Mouse (Mus musculus) ovary, postnatal 14 days (tissue): Measurements from ENCODE around the gene H2-Q7.
"Not testable (repeated sequence)": the region's sequence is repeated elsewhere in the genome, so short reads cannot be mapped to it uniquely, and the experiment has no call there.

Source experiments
- DNase-seq: peaks from one replicate; pipeline ENCODE4 v3.0.0; 2022; ENCODE audit warnings: low spot score

The H2-Q7 gene

GRCm38 (mm10) chr17:35438885-35439284 lies at the start of gene H2-Q7:
Gene H2-Q7 (plus strand): TSS chr17:35439155.
- peak; percentile 83 for DNase-seq

GRCm38 (mm10) chr17:35389796-35390195 lies 49.2 kb upstream of the H2-Q7 start:
- peak; percentile 13 for DNase-seq

DNA sequence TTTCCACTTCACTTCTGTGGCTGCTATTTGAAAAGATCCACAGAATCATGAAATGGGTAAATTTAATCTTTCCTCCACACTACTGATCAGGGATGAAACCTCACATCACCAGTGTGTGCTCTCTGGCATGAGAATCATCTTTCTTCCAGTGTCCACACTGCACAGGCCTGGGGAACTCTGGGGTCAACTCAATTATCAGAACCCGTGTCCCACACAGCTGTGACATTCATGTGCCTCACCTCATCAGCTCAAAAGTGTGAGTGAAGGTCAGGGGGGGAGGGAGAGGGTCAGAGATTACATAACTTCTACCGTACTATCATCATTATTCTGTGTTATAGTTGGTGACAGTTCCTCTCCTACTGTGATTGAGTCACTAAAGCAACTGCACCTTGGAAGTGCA lies 46.3 kb upstream of the H2-Q7 start:
- DNase-seq = not testable (repeated sequence)

DNA sequence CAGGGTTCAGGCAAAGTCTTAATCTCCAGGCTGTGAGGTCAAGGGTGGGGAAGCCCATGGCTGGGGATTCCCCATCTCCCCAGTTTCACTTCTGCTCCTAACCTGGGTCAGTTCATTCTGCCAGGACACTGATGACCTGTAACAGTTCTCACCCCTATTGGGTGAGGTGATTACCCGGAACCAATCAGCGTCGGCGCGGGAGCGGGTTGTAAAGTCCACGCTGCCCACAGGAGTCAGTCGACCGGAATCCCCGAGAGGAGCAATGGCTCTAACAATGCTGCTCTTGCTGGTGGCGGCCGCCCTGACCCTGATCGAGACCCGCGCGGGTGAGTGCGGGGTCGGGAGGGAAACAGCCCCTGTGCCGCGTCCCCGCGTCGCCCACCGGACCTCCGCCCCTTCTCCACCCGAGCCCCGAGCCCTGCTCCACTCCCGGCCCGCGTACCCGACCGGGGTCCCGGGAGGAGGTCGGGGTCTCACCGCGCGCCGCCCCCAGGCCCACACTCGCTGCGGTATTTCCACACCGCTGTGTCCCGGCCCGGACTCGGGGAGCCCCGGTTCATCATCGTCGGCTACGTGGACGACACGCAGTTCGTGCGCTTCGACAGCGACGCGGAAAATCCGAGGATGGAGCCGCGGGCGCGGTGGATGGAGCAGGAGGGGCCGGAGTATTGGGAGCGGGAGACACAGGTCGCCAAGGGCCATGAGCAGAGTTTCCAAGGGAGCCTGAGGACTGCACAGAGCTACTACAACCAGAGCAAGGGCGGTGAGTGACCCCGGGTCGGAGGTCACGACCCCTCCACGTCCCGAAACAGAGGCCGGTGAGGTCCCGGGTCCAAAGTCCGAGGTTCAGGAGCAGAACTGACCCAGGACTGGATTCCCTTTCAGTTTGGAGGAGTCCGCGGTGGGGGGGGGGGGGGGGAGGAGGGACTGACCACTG lies 44.8 kb upstream of the H2-Q7 start:
- DNase-seq = not testable (repeated sequence)

DNA sequence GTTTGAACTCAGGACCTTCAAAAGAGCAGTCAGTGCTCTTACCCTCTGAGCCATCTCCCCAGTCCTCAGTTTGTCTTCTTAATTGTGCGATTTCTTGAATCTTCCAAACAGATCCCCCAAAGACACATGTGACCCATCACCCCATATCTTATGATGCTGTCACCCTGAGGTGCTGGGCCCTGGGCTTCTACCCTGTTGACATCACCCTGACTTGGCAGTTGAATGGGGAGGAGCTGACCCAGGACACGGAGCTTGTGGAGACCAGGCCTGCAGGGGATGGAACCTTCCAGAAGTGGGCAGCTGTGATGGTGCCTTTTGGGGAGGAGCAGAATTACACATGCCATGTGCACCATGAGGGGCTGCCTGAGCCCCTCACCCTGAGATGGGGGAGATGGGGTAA lies 42.0 kb upstream of the H2-Q7 start:
- DNase-seq = not testable (repeated sequence)

GRCm38 (mm10) chr17:35413057-35413456 lies 25.9 kb upstream of the H2-Q7 start:
- DNase-seq = not testable (repeated sequence)

DNA sequence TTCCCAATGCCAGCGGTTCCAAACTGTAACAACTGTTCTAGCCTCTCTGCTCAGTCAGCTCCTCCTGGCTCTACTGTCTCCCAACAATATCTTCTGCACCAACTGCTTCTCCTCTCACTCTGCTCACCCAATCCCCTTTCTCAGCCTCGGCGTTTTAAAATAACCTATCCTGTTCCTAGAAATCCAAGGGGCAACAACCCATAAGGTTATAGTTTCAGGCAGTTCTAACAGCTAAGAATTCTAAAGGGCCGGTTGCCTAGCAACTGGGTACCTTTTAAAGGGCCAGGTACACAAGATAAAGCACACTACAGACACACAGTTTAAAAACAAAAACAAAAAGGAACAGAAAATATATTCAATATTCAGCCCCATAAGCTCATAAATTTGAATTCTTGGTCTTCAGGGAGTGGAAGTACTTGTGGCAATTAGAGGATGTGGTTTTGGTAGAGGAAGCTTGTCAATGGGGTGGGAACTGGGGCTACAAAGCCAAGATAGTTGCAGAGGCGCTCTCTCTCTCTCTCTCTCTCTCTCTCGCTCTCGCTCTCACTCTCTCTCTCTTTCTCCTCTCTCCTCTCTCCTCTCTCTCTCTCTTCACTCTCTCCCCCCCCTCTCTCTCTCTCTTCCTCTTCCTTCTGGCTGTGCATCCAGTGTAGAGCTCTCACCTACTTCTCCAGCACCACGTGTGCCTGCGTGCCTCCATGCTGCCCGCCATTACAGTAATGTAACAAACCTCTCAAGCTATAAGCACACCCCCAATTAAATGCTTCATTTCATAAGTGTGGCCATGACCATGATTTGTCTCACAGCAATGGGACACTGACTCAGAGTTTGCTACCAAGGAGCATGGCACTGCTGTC lies 23.5 kb upstream of the H2-Q7 start:
- DNase-seq = not testable (repeated sequence)

- no peak for DNase-seq
Observed at GRCm38 (mm10) chr17:35418772-35419171, 20.2 kb upstream of the H2-Q7 start.

DNA sequence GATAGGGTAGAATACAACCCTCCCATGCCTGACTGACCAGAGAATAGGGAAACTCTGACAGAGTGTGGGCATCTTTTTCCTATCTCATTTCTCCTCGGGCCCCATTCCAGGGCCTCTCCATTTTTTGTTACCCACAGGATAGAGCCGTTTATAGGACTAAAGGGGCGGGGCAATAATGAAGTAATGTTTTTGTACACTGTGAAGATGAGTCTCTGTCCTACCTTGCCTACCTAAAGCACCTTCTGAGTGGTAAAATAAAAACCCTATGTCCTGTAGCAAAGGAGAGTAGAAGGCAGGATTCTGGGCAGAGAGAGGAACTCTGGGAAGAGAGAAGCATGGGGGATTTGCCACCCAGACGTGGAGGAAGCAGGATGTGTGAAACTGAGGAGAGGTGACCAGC lies 19.4 kb upstream of the H2-Q7 start:
- not testable (repeated sequence) for DNase-seq

- not testable (repeated sequence) for DNase-seq
Observed at GRCm38 (mm10) chr17:35420206-35420810, 18.6 kb upstream of the H2-Q7 start.

GRCm38 (mm10) chr17:35421331-35421730 lies 17.6 kb upstream of the H2-Q7 start:
- not testable (repeated sequence) for DNase-seq

GRCm38 (mm10) chr17:35422360-35422759 lies 16.6 kb upstream of the H2-Q7 start:
- not testable (repeated sequence) for DNase-seq

GRCm38 (mm10) chr17:35423131-35423810 lies 15.7 kb upstream of the H2-Q7 start:
- DNase-seq = not testable (repeated sequence)

DNA sequence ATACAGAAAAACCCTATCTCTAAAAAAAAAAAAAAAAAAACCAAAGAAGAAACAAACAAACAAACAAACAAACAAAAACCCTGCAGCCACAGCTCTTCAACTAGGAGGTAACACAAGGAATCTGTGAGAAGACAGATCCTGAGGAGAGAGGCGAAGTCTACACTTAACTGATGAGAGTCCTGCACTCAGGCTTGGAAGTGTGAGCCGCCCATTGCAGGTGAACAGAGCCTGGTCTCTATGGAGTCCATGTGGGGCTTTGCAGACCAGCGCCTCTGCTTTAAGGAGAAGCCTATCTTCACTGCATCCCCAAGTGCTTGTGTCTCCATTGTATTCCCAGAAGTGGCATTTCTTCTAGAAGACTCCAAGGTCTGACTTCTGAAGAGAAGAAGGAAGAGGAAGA lies 14.8 kb upstream of the H2-Q7 start:
- DNase-seq = not testable (repeated sequence)

DNA sequence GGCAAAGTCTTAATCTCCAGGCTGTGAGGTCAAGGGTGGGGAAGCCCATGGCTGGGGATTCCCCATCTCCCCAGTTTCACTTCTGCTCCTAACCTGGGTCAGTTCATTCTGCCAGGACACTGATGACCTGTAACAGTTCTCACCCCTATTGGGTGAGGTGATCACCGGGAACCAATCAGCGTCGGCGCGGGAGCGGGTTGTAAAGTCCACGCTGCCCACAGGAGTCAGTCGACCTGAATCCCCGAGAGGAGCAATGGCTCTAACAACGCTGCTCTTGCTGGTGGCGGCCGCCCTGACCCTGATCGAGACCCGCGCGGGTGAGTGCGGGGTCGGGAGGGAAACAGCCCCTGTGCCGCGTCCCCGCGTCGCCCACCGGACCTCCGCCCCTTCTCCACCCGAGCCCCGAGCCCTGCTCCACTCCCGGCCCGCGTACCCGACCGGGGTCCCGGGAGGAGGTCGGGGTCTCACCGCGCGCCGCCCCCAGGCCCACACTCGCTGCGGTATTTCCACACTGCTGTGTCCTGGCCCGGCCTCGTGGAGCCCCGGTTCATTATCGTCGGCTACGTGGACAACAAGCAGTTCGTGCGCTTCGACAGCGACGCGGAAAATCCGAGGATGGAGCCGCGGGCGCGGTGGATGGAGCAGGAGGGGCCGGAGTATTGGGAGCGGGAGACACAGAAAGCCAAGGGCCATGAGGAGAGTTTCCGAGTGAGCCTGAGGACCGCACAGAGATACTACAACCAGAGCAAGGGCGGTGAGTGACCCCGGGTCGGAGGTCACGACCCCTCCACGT lies 14.1 kb upstream of the H2-Q7 start, which contains the start of gene H2-Q6:
H2-Q6 (plus strand) TSS at position 227 of the 793 bp plus-strand sequence.
- DNase-seq = peak; percentile 26

- not testable (repeated sequence) for DNase-seq
Observed at GRCm38 (mm10) chr17:35425474-35425873, 13.5 kb upstream of the H2-Q7 start.

DNA sequence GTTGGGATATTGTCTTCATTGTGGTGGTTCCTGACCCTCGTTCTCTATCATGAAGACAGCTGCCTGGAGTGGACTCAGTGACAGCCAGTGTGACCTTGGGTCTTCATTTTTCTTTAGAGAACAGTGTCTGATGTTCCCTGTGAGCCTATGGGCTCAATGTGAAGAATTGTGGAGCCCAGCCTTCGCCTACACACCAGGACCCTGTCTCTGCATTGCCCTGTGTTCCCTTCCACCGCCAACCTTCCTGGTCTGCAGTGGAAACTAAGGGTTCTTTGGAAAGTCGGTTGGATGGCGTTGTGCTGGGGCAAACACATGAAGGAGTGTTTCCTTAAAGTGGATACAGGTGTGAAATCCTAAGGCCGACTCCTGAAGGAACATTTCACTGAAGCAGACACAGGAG lies 10.1 kb upstream of the H2-Q7 start:
- not testable (repeated sequence) for DNase-seq

DNA sequence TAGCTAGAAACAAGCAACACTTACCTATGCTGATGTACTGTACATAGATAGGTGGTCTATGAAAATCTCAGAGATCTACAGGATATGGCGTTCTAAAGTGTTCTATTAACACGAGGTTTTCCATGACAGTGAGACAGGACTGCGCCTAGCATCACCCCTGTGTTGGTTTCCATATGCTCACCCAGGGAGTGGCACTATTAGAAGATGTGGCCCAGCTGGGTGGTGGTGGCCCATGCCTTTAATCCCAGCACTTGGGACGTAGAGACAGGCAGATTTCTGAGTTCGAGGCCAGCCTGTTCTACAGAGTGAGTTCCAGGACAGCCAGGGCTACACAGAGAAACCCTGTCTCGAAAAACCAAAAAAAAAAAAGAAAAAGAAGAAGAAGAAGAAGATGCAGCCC lies 8.3 kb upstream of the H2-Q7 start:
- not testable (repeated sequence) for DNase-seq

- not testable (repeated sequence) for DNase-seq
Observed at GRCm38 (mm10) chr17:35432167-35432566, 6.8 kb upstream of the H2-Q7 start.

DNA sequence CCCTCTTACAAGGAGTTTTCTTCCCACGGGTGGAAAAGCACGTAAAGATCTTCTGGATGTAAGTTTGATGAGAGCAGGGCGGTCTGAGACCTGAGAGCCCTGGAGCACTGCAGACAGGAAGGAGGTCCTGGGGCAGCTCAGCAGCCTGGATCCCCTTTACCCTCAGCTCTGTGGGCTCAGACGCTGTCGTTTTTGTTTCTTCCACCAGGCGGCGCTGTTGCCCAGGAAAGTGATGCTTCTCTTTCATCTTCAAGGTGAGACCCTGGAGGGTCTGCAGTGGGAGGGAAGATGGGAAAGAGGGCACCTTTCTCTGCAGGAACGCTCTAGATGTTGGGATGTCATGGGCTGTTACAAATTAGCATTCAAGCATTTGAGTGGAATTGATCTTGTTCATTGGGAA lies 4.1 kb upstream of the H2-Q7 start:
- DNase-seq = not testable (repeated sequence)

- DNase-seq = not testable (repeated sequence)
Observed at GRCm38 (mm10) chr17:35435577-35435976, 3.4 kb upstream of the H2-Q7 start.
